Mouse (Mus musculus) kidney, embryonic 14.5 days (tissue): ENCODE measurements at regions not wholly inside any gene's neighbourhood (a gene's known extent, or its start where the extent isn't known, plus 50 kb on each side); places are given as distances from the start of the nearest gene placed in this dataset.

Experiments used
- ATAC-seq: fragments of 200-750 bp; cut with Nextera tagmentation; 2 replicates; pipeline ENCODE4 v1.8.0; 2017; ENCODE audit warnings: moderate number of reproducible peaks, mild to moderate bottlenecking, moderate TSS enrichment, moderate library complexity; ENCODE audit not compliant: low FRiP score, low TSS enrichment
- H3K27ac ChIP-seq: fragments of 300-500 bp; sonication (generic); 2 replicates; pipeline ENCODE4 v1.5.1; 2014; ENCODE audit warnings: low read depth, mild to moderate bottlenecking, low read length, moderate library complexity, mixed read lengths
- H3K27me3 ChIP-seq: fragments of 300-500 bp; sonication (generic); 2 replicates; pipeline ENCODE4 v1.6.1; 2014; ENCODE audit warnings: mild to moderate bottlenecking, low read length; ENCODE audit not compliant: control insufficient read depth, insufficient read depth
- H3K36me3 ChIP-seq: fragments of 300-500 bp; sonication (generic); 2 replicates; pipeline ENCODE4 v1.6.1; 2014; ENCODE audit warnings: low read length, mixed read lengths; ENCODE audit not compliant: control insufficient read depth, insufficient read depth
- H3K4me1 ChIP-seq: fragments of 300-500 bp; sonication (generic); 2 replicates; pipeline ENCODE4 v1.6.1; 2014; ENCODE audit warnings: low read length, mixed read lengths; ENCODE audit not compliant: control insufficient read depth, insufficient read depth
- H3K4me2 ChIP-seq: fragments of 300-500 bp; sonication (generic); replicated peaks from 2 replicates; pipeline ENCODE4 v1.6.1; 2014; ENCODE audit warnings: low read depth, mild to moderate bottlenecking, low read length
- H3K4me3 ChIP-seq: fragments of 300-500 bp; sonication (generic); 2 replicates; pipeline ENCODE4 v1.5.1; 2014; ENCODE audit warnings: mild to moderate bottlenecking, low read length
- H3K9ac ChIP-seq: fragments of 300-500 bp; sonication (generic); 2 replicates; pipeline ENCODE4 v1.6.1; 2014; ENCODE audit warnings: low read depth, mild to moderate bottlenecking, low read length, moderate library complexity
- H3K9me3 ChIP-seq: fragments of 300-500 bp; sonication (generic); 2 replicates; pipeline ENCODE4 v1.6.1; 2016; ENCODE audit warnings: low read length; ENCODE audit not compliant: control insufficient read depth
- WGBS: fragments of 180-500 bp; shearing (Covaris S2); extraction: QIAGEN DNeasy Blood & Tissue Kit; methylation state at CpG from one replicate; pipeline ENCODE4 v1.1.7; 2014; 5-methylcytosine and 5-hydroxymethylcytosine counted together

DNA sequence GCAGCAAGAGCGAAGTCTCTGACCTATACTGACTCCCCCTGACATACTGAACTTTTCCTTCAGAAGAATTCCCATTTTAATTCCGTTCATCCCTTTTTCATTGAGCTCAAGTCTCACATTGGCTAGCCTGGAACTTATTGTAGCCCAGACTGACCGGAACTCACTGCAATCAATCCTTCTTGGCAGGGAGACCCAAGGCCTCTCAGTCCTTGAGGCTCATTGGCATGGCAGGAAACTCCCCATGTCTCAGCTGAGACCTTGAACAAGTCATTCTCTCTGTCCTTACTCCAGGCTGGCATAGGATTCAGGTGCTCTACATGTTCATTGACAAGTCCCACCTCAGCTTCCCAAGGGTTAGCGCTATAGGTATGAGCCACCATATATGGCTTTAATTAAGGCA lies 345.9 kb downstream of the Gm21750 start:
- Histone ChIP-seq H3K4me3 (no peak overlapping the region), H3K9me3 (no peaks in the 10 kb centered on the region), H3K4me1 (no peaks in the 10 kb centered on the region), H3K27ac (no peak overlapping the region), H3K4me2 (no peak overlapping the region), H3K36me3 (no peaks in the 10 kb centered on the region), H3K27me3 (no peaks in the 10 kb centered on the region), H3K9ac (no peak overlapping the region)
- WGBS = 90% methylated on average over 4 of the region's 4 CpGs
- ATAC-seq = no peak

DNA sequence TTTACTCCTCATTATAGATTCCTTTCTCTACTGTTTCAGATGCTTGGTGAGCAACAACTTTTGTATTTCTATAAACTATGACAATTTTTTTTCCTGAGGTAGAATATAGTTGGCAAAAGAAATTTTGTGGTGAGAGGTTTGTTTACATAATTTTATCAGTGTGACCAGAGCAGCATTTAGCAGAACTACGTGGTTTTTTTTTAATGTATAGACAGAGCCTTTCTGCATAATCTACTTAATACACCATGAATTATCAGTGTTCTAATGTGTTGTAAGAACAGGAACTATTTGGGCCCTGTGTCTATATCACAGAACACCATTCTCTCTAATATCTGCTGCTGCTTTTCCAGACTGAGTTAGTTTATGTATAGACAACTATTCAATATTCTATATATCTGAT lies 350.5 kb downstream of the Gm21750 start:
- Histone ChIP-seq H3K9me3 (no peaks in the 10 kb centered on the region), H3K36me3 (no peaks in the 10 kb centered on the region), H3K27ac (no peak overlapping the region), H3K4me3 (no peak overlapping the region), H3K4me1 (no peaks in the 10 kb centered on the region), H3K4me2 (no peak overlapping the region), H3K27me3 (no peaks in the 10 kb centered on the region), H3K9ac (no peak overlapping the region)
- no peak for ATAC-seq
- 93% methylated on average over 1 of the region's 1 CpGs for WGBS

DNA sequence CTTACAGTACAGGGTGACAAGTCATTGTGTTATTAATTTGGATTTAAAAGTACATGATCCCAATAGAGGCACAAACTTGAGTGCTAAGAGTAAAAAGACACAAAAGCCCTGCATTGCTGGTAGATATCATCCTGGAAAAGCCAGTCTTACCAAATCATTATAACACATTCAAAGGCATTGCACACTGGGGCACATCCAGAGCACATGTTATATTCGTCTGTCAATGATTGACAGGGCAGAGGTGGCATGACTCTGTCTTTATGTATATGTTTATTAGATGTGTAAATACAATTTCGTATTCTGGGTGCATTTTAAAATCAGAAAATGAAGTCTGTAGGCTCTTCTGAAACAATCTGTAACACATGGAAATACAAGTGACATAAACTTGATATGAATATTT lies 358.4 kb downstream of the Gm21750 start:
- Histone ChIP-seq H3K4me2 (no peak overlapping the region), H3K36me3 (no peaks in the 10 kb centered on the region), H3K27me3 (no peaks in the 10 kb centered on the region), H3K4me1 (no peaks in the 10 kb centered on the region), H3K9ac (no peak overlapping the region), H3K9me3 (no peaks in the 10 kb centered on the region), H3K4me3 (no peak overlapping the region), H3K27ac (no peak overlapping the region)
- no peak for ATAC-seq
- 84% methylated on average over 2 of the region's 2 CpGs for WGBS

DNA sequence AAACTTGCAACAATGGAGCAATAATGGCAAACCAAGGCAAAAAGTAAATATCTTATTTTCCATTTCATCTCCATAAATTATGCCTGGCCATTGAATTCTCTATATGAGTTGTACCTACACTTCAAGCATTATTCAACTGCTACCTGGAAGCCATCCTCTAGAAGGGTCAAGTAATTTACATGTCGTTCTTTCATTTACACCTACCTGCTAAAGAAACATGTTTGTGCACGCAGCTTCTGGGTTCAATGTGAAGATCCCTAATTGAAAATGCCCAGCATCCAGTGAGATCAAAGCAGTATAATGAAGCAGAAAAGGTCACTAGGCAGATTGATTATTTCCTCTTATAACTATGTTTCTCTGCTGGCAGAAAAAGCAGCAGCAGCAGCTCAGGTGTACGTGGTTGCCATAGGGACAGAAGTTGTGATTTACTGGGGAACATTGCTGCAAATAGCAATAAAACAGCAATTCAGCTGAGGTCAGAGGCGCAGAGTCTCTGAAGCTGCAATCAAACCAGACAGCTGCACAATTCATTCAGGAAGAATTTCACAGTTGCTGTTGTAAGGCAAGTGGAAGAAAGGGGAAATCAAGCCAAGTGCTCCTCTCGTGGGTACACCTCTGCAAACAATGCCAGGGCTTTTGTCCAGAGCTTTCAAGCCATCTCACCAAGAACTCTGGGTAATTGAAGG lies 386.1 kb downstream of the Gm21750 start:
- Histone ChIP-seq H3K9ac (no peak overlapping the region), H3K4me1 (no peaks in the 10 kb centered on the region), H3K9me3 (no peaks in the 10 kb centered on the region), H3K4me2 (no peak overlapping the region), H3K27me3 (no peaks in the 10 kb centered on the region), H3K27ac (no peak overlapping the region), H3K36me3 (no peaks in the 10 kb centered on the region), H3K4me3 (no peak overlapping the region)
- WGBS = 15% methylated on average over 5 of the region's 5 CpGs
- no peak for ATAC-seq

DNA sequence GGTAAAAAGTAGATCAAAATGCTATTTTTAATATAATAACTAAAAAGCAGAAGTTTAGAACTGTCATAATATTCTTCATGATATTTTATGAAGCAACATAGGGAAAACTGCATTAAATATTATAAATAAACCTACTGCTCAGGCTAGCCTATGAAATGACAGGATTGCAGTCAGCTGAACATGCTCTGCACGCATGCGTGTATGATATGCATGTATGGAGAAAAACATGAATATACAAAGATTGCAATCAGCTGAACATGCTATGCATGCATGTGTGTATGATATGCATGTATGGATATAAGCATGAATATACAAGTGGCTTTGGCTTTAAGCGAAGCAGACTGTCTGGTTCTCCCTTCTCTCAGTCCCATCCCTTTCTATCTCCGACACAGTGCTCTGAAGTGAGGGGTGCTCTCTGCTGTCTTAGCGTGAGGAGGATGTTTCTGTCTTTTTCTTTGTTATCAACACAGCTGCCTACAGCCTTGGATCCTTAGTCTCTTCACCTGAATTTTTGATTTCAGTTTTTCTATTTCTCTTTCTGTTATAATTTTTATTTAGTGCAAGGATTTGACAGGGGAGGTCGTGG lies 386.8 kb downstream of the Gm21750 start:
- ATAC-seq = no peak
- H3K4me2 ChIP-seq = no peak overlapping the region
- no peak overlapping the region for H3K27ac ChIP-seq
- H3K36me3 ChIP-seq = no peaks in the 10 kb centered on the region
- WGBS = 78% methylated on average over 6 of the region's 6 CpGs
- H3K4me1 ChIP-seq = no peaks in the 10 kb centered on the region
- no peak overlapping the region for H3K4me3 ChIP-seq
- no peak overlapping the region for H3K9ac ChIP-seq
- no peaks in the 10 kb centered on the region for H3K9me3 ChIP-seq
- H3K27me3 ChIP-seq = no peaks in the 10 kb centered on the region

DNA sequence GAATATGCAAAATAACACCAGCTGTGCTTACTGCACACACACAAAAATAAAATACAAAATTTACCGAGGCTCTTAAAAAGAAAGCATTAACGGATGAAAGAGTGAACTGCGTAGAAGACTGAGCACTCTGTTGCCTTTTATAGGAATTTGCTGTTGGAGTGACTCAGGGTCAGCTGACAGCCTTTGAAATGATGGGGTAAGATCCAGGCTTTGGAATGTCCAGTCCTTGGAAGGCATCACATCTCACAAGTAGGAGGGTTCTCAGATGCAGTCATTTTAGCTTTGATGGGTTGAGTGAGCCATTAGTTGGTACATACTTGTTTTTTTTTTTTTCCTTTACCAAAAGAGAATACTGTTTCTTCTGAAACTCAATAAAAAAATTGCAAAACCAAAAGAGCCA lies 387.4 kb downstream of the Gm21750 start:
- H3K4me1 ChIP-seq = no peaks in the 10 kb centered on the region
- 80% methylated on average over 3 of the region's 3 CpGs for WGBS
- H3K36me3 ChIP-seq = no peaks in the 10 kb centered on the region
- no peak overlapping the region for H3K27ac ChIP-seq
- no peak overlapping the region for H3K9ac ChIP-seq
- H3K27me3 ChIP-seq = no peaks in the 10 kb centered on the region
- no peak for ATAC-seq
- H3K4me3 ChIP-seq = no peak overlapping the region
- H3K4me2 ChIP-seq = no peak overlapping the region
- no peaks in the 10 kb centered on the region for H3K9me3 ChIP-seq

DNA sequence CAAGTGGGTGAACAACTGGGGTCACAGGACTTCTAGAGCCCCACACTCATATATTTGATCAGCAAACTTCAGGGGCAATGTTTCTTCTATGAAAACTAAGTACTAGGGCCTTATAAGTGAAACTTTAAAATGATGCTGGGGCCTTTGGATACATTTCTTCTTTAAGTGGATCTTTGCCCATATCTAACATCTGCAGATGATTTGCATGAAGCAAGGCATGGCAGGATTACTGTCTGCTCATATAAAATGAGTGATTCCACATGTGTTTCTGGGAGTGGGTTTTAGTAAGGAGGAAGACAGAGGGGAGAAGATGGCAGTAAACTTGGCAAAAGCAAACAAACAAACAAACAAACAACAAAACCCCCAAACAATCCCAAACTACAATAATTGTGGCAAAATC lies 405.0 kb downstream of the Gm21750 start:
- Histone ChIP-seq H3K4me3 (no peak overlapping the region), H3K4me1 (no peaks in the 10 kb centered on the region), H3K4me2 (no peak overlapping the region), H3K27me3 (no peaks in the 10 kb centered on the region), H3K9me3 (no peaks in the 10 kb centered on the region), H3K9ac (no peak overlapping the region), H3K36me3 (no peaks in the 10 kb centered on the region), H3K27ac (no peak overlapping the region)
- ATAC-seq = no peak

DNA sequence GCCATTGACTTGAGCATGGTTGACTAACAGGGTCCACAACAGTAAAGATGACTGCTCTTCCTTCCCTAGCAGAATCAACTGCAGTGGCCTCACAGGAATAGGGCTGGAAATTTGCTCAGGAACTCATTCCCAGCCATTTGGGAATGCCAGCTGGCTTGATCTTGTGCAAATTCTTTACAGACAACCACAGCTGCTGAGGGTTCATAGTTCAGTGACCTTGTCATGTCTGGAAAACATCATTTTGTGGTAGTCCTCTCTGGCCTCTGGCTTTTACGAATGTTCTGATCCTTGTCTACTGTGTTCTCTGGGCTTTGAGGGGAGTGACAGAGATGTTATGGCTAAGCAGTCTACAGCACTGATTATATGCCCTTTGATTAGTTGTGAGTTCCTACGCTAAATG lies 432.0 kb downstream of the Gm21750 start:
- Histone ChIP-seq H3K4me2 (no peak overlapping the region), H3K4me3 (no peak overlapping the region), H3K9me3 (no peaks in the 10 kb centered on the region), H3K27me3 (no peaks in the 10 kb centered on the region), H3K4me1 (no peaks in the 10 kb centered on the region), H3K36me3 (no peaks in the 10 kb centered on the region), H3K27ac (no peak overlapping the region), H3K9ac (no peak overlapping the region)
- ATAC-seq = no peak
- WGBS = 85% methylated on average over 2 of the region's 2 CpGs

DNA sequence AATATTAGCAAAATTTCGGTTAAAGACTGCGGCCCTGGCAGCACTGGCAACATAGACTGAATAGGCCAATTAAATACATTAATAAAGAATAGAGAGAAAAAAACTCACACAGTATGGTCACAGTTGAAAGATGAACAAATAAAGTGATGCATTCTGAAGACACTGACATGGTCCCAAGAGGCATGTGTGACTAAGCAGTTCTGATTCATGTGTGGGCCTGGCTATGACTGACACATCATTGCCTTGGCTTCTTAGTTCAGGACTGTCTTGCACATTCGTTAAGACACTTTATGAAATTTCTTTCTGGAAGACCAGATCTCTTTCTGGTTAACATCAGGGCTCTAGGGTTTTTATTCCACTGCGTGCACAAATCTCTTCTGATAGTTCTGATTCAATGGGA lies 438.7 kb downstream of the Gm21750 start:
- 91% methylated on average over 4 of the region's 4 CpGs for WGBS
- H3K27ac ChIP-seq = no peak overlapping the region
- no peak overlapping the region for H3K9ac ChIP-seq
- no peak overlapping the region for H3K4me2 ChIP-seq
- no peak overlapping the region for H3K4me3 ChIP-seq
- H3K4me1 ChIP-seq = no peaks in the 10 kb centered on the region
- H3K9me3 ChIP-seq = no peaks in the 10 kb centered on the region
- H3K27me3 ChIP-seq = no peaks in the 10 kb centered on the region
- ATAC-seq = no peak
- H3K36me3 ChIP-seq = no peaks in the 10 kb centered on the region
